Mouse (Mus musculus) ZHBTc4 (cell line): ENCODE measurements around the gene Clybl.

Source experiments
- DNase-seq: peaks from one replicate; pipeline ENCODE4 v3.0.0-alpha.2; 2011; ENCODE audit warnings: low read depth, low spot score

The Clybl gene

DNA sequence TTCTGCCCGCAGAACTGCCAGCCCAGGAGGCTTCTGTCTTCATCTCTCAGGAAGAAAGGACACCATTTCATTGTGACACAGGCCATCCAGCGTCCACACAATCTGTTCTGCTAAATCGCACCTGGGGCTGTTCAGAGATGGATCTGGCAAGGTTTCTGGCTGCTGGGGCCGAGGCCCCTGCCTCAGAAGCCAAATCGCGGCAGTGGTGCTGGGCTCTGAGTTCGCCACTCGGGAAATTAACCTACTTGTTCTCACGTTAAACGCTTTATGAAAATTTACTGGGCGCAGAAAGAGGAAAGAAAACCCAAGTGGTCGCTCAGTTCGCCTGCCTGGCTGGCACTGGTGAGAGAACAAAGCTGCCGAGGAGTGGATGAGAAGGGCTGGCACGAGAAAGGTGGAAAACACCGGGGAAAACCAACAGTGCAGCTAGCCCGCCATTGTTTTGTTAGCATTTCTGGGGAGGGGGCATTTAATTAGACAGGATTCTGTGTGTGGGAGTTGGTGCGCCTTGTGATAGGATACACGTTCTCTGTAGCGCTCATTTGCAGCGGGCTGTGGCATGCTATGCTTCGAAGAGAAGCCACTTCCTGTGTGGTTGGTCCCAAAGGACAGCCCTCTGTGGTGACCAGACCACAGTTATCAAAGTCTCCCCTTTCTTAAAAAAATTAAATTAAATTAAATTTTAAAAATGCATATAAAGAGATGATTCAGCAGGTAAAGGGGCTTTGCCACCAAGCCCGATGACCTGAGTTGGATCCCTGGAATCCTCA lies 177.8 kb downstream of the Clybl start:
- no peak for DNase-seq

DNA sequence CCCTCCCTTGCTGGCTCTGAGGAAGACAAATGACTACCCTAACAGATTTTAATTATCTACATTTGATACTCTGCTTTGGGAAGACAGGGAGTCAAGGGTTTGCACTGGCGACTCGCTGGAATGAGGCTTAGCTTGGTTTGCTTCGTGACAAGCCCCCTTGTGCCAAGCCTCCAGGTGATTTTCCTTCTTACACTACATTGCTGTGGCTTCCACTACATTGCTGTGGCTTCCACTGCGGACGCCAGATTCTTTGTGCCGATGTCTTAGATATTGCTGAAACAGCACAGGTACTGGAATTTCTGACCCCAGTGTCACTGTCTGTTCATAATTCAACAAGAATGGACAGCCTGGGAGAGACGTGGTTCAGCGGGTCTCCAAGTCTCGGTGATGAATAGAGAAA lies 180.3 kb downstream of the Clybl start:
- no peak for DNase-seq

- DNase-seq = peak; percentile 36
These were observed 181.7 kb downstream of the Clybl start for GRCm38 (mm10) chr14:122363156-122363555.

DNA sequence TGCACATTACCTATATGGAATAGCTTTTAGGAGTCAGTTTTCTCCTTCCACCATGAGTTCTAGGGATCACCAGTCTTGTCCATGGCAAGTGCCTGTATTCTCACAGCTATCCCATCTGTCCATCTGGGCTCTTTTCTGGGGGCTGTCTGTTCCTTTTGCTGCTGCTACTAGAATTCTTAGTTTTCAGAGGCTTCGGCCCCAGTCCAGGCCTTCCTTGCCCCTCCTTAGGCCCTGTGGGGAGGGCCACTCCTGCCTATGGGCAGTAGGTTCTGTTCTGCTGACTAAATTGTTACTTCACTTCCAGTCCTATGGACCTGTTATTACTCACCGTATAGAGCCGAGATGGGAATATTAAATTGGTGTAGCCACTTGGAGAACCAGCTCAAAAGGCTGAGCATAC lies 182.5 kb downstream of the Clybl start:
- DNase-seq = no peak

DNA sequence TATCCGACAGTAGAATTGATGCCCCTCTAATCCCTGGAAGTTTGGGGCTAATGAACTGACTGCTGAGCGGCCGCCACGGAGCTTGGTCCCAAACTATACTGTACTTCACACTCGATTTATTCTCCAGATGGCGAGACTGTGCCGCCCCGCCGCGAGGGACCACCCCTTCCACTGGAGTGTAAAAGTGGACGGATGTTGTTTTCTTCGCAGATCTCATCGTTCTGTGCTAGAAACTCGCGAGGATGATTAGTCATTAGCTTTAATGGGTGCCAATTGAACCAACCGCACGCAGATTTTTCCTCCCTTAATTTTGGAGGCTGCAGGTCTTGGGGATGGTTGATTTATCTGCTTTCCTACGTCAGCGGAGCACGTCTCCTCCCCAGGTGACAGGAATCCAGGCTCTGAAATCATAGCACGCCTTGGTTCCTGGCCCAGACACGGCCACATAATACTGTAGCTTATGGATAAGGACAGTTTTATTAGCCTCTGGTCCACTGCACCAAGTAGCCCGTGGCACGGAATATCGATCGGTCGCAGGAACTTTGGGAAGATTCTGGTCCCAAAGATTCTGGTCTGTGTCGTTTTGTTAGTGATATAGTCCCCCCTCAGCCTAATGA lies 185.9 kb downstream of the Clybl start:
- DNase-seq = no peak

DNA sequence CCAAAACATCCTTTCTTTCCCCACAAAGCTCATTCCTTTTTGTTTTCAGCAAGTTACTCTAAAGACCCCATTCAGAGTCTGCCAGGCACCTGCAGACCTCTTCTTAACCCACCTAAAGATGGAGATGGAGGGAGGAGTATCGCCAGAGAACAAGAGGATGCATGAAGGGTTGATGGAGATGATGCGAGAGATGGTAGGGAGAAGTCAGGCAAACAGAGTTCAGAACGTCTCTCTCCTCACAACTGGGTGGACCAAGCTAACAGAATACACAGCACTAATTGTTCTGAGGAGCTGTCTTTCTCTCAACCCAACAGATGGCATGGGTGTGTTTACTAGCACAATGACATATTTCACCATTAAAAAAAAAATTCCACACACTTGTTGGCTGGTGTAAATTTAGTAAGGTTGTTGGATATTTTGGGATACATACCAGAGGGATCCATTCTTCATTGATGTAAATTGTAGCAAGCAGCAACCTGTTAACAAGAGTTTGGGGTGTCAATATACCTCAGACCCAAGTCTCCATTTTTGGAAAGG lies 186.4 kb downstream of the Clybl start:
- no peak for DNase-seq

GRCm38 (mm10) chr14:122368501-122368900 lies 187.0 kb downstream of the Clybl start:
- DNase-seq = no peak

GRCm38 (mm10) chr14:122371979-122372378 lies 190.5 kb downstream of the Clybl start:
- DNase-seq = no peak

GRCm38 (mm10) chr14:122373458-122373857 lies 192.0 kb downstream of the Clybl start:
- DNase-seq = no peak

DNA sequence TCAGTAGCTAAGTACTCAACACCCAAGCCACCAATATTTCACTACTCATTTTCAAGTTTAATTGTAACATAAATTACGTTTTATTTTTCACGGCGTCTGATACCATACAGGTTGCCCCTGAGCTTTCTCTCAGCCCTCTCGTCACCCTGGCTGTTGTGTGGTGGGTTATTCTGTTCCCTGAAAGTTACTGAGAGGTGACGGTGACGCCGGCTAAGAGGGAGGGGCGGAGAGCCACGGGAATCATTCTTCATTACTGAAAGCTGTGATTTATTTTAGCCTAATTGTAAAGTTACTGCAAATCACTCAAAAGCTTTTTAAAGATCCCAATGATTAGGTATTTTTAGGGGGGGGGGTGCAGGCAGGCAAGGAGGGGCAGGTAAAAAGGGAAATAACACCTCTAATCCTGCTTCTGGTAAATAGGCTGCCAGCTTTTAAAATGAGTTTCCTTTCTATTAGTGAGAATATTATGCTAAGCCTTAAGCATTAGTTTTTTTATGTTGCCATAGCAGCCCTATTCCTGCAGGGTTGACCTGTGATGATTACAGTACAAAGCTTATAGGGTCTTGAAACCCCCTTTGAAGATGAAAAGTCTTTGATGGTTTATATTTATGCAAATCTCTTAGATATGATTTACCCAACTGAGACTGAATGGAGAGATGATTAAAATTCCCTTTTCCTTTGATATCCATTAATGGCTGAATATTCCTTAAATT lies 192.9 kb downstream of the Clybl start:
- DNase-seq = no peak

DNA sequence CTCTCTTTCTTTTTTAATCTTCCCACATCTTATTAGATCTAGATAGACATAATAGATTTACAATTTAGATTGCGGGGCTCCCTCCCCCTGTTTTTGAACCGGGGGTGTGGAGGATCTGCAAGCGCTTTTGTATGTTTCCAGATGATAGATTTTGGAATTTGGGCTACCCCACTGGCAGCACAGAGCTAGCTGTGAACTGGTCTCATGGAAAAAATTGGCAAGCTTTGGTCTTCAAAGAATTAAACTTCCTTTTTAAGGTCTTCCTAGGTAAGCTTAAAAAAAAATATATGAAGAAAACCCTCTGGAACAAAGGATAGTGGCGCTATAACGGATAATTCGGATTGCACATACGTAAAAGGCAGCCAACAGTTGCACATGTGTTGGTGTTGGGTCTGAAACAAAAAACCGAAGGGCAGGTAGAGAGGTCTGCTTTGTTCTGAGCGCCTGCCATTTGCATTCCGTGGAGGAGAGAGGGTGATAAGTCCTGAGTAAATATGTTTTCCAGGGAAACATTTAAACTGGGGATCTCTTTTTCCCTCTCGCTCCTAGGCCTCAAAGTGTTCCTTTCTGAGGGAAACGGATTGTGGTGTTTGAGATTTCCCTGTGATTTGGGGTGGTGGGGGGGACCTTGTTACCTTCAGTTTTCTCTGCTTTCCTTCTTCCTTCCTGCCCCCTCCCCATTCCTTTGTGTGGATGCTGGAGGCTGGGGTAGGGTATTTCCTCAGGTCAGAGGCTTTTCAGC lies 193.7 kb downstream of the Clybl start:
- DNase-seq = no peak

GRCm38 (mm10) chr14:122376482-122377143 lies 195.1 kb downstream of the Clybl start:
- no peak for DNase-seq

- no peak for DNase-seq
These were observed 196.2 kb downstream of the Clybl start for GRCm38 (mm10) chr14:122377681-122378080.

DNA sequence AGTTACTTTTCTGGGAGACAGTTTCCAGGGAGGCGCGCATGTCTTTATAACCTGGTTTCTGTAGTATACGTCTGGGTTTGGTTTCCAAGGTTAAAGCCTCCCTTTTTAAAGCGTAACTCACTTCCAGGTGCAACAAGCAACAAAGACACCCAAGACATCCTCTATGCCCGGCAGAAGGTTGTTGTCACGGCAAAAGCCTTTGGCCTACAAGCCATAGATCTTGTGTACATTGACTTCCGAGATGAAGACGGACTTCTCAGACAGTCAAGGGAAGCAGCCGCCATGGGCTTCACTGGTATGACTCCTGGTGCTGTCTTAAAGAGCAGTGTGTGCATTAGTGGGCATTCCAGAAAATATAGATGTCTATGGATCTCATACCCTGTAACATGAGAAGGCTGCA lies 197.6 kb downstream of the Clybl start:
- no peak for DNase-seq

GRCm38 (mm10) chr14:122379996-122380395 lies 198.5 kb downstream of the Clybl start:
- DNase-seq = no peak

- DNase-seq = no peak
These were observed 199.7 kb downstream of the Clybl start for GRCm38 (mm10) chr14:122380896-122381845.

GRCm38 (mm10) chr14:122382281-122382680 lies 200.8 kb downstream of the Clybl start:
- no peak for DNase-seq

DNA sequence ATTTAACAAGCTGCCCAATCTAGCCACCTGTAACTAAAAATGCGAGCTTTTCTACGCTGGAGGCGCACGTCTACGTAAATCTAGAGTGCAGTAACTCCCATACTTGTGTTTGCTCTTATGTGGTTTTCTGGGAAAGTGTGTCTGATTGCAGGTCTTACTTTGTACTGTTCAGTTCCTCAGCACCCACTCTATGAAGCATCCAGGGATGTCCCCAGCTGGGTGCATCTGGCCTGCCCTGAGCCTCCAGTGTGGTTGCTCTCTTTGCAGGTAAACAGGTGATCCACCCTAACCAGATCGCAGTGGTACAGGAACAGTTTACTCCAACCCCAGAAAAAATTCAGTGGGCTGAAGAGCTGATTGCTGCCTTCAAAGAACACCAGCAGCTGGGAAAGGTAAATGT lies 202.4 kb downstream of the Clybl start:
- no peak for DNase-seq

DNA sequence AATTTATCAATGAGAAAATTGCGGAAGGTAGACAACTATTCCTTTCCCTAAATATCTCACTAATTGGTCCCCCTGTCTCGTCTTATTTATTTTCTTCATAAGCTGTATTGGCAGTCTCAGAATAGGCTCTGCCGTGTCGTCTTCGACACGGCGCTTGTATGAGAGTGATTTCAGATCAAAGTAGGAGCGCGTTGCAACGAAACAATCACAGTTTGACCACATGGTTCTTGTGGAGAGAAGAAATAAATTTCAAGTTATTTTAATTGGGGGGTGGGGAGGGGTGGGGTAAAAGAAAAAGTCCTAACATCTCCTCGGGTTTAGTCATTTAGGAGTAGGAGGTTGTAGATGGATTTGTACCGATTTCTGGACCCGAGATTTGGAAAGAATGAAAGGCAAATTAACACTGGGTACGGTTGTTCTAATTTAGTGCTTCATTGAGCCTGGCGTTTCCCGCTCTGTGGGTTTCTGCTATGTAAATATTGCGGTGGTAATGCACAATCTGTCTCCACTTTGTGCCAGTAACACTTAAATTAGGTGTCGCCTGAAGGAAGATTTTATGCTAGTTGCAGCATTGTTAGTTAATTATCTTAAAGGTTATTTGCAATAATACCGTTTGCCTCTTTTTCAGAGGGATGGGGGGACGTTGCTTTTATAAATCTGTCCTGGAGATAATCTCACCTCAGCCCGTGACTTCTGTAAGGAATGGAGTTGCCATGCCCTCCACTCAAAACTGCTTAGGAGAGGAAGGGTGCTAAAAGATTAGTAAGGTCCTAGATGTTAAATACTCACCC lies 203.1 kb downstream of the Clybl start:
- DNase-seq = no peak

DNA sequence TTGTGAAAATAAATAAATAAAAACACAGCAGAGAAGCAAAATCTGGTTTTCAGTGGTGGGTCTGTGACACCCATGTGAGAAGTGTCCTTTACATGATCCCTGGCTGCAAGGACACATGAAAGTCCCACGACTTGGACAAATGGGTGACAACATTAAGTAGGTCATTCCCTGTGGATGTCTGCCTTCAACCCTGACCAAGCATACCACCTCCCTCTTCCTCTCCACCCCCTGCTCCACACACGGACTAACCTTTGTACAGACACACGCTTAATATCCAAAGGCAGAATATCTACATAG lies 203.7 kb downstream of the Clybl start:
- no peak for DNase-seq
